Mouse (Mus musculus): ENCODE measurements around the gene Apobec4. TPM values are rescaled to one million over a fixed set of nuclear protein-coding genes. Genes with fewer than 3 reads are reported as not detected.

The Apobec4 gene
- total RNA-seq (2022) = not detected

- DNase-seq (ENCODE audit: low spot score) = no peak
Measured at GRCm38 (mm10) chr1:152750312-152750965, at the start of gene Apobec4. Gene Apobec4, plus strand, starts transcription at chr1:152750551.

GRCm38 (mm10) chr1:152701066-152701465 is 49.3 kb upstream of the Apobec4 start:
- no peak for DNase-seq (ENCODE audit: low spot score)

GRCm38 (mm10) chr1:152702920-152703319 is 47.4 kb upstream of the Apobec4 start:
- peak; percentile 28 for DNase-seq (ENCODE audit: low spot score)

DNA sequence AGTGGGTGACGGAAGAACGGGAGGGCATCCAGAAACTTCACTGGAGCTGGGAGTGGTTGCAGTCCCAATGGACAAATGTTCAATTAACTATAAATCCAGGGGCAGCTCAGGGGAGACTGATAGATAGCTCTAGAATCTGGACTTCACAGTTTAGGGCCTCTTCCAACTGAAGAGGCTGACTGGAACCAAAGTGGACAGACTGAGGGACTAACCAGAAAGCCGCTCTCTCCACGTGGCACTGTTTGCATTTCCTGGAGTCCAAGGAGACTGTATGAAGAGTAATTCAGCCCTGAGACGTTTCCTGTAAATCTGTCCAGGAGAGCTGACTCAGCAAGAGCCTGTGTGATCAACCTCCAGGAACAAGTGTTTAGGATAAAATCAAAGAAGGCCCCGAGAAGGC is 46.4 kb upstream of the Apobec4 start:
- DNase-seq (ENCODE audit: low spot score) = no peak

- DNase-seq (ENCODE audit: low spot score) = no peak
Measured at GRCm38 (mm10) chr1:152707560-152707959, 42.8 kb upstream of the Apobec4 start.

- DNase-seq (ENCODE audit: low spot score) = no peak
Measured at GRCm38 (mm10) chr1:152711037-152711436, 39.3 kb upstream of the Apobec4 start.

DNA sequence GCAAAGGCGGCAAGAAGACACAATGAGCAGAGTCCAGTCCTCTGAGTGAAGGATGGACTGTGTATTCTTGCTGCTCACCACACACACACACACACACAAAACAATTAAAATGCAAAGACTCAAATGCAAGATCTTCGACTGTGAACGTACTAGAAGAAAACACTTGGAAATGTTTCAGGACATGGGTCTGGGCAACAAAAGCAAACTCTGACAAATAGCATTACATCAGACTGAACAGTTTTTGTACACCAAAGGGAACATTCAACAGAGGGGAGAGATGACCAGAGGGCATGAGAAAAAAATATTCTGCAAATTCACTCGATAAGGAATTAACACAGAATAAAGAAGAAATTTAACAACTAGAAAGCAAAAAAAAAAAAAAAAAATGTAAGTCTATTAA is 36.4 kb upstream of the Apobec4 start:
- DNase-seq (ENCODE audit: low spot score) = no peak

DNA sequence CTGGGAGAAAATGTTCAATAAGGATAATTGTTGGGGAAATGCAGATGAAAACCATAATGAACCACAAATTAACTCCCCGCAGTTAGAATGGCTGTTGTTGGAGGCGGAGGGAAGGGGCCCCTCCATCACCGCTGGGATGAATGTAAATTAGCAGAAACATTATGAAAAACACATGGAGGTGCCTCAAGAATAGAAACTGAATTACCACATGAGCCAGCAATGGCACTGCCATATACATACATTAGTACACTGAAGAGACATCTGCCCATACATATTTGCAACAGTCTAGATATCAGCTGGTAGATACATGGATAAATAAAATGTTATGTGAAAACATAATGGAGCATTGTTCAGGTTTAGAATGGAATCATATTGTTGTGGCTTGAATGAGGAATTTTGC is 35.9 kb upstream of the Apobec4 start:
- no peak for DNase-seq (ENCODE audit: low spot score)

- no peak for DNase-seq (ENCODE audit: low spot score)
Measured at GRCm38 (mm10) chr1:152717329-152717728, 33.0 kb upstream of the Apobec4 start.

GRCm38 (mm10) chr1:152718200-152718599 is 32.2 kb upstream of the Apobec4 start:
- no peak for DNase-seq (ENCODE audit: low spot score)

GRCm38 (mm10) chr1:152720969-152721368 is 29.4 kb upstream of the Apobec4 start:
- no peak for DNase-seq (ENCODE audit: low spot score)

DNA sequence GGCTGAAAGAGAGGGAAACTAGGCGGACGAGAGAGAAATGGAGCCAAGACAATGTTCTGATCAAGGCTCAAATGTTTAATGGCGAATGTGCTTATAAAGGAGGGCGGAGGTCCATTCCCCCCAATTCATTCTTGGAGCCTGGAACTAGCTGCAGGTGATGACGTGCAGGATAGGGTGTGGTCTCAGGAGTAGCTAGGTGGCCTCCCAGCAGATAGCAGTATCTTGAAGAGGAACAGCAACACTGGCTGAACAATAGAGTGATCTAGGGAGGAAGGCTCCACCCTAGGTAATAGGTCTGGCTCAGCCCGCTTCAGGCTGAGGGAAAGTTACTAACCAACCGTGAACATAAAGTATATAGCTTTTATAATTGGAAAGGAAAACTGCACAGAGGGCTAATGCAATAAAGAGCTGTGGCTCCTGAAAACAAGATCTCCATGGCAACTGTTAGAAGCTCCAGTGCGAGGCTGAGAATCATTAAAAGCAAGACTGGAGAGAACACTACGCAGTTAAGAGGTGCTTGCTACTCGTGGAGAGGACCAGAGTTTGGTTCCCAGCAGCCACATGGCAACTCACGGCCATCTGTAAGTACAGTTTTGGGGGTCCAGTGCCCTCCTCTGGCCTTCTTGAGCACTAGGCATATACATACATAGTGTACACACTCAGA is 28.7 kb upstream of the Apobec4 start:
- no peak for DNase-seq (ENCODE audit: low spot score)

DNA sequence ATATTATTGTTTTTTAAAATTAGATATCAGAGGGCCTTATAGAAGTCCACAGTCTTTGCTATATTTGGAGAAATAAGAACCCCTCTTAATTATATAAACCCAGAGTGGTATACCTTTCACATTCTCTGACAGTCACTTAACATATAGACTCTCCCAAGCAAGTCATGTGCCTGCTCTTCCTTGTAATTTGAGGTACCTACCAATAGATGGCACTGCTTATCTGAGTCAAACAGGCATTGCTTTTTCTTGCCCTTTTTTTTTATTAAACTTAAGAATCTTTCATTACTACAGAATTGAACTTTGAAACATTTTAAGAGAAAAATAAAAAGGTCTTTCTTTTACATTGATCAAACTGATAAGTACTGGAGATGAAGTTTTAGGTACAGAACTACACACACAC is 26.1 kb upstream of the Apobec4 start:
- DNase-seq (ENCODE audit: low spot score) = peak; percentile 26

DNA sequence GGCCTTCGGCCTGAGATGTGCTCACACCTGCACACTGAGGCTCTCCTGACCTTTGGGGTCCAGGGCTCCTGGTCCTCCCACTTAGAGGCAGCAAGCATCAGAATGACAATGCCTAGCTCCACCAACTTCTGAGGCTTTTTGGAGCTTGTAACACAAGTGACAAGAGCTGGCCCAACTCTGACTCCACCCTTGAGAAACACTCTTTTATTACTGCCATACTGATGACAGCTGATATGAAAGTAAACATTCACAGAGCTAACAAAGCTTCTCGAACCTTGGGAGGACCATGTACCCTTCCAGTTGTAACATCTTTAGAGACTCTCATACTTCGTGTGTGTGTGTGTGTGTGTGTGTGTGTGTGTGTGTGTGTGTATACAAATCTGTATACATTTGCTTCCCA is 24.3 kb upstream of the Apobec4 start:
- no peak for DNase-seq (ENCODE audit: low spot score)

- DNase-seq (ENCODE audit: low spot score) = peak; percentile 45
Measured at GRCm38 (mm10) chr1:152727604-152728236, 22.6 kb upstream of the Apobec4 start.

GRCm38 (mm10) chr1:152738793-152739192 is 11.6 kb upstream of the Apobec4 start:
- peak; percentile 61 for DNase-seq (ENCODE audit: low spot score)

DNA sequence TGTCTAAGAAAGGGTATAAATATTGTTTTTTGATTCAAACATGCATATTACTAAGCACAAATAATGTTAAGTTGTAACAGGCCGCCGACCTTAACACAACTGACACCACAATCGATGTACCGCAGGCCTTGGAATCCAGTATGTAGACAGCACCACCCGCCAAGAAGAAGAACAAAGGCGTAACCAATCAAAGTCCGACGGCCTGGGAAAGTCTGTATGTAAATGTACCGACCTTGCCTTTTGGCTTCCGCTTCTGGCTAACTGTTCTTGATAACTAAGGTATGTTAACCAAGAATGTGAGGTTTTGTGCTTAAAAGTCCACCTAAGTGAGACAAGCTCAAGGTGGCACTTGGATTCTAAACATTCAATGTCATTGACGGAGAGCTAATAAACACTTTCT is 11.0 kb upstream of the Apobec4 start:
- no peak for DNase-seq (ENCODE audit: low spot score)

DNA sequence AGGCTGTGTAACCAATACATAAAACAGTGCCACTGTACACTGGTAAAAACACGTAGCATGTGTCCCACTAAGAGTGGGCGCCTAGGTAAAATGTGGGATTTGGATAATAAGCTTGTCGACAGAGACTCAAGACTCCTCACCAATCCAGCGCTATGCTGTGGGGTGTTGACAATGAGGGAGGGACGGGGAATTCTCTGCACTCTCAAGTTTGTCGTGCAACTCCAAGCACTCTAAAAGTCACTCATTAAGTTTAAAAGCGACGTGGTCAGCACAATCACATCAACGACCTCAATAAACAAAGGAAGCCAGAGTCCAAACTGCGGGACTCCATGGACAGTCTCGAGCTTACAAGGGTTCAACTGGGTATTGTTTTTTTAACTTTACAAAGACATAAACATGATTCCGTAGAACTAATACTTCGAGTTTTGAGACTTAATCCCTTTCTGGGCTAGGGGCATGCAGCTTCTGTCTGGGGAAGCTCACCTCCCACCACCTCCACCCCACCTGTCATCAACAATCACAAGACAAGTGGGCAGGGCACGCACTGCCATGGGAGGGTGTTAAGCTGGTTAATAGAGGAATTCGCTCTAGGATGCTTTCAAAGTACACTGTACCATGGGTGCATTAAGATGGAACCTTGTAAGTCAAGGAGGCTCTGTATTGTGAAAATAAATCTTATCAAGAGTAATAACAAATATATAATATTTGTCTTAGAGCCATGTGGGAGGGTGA is 7.1 kb upstream of the Apobec4 start:
- no peak for DNase-seq (ENCODE audit: low spot score)

- peak; percentile 88 for DNase-seq (ENCODE audit: low spot score)
Measured at GRCm38 (mm10) chr1:152746426-152746825, 3.9 kb upstream of the Apobec4 start.

GRCm38 (mm10) chr1:152749276-152749675 is 1.1 kb upstream of the Apobec4 start:
- peak; percentile 51 for DNase-seq (ENCODE audit: low spot score)

DNA sequence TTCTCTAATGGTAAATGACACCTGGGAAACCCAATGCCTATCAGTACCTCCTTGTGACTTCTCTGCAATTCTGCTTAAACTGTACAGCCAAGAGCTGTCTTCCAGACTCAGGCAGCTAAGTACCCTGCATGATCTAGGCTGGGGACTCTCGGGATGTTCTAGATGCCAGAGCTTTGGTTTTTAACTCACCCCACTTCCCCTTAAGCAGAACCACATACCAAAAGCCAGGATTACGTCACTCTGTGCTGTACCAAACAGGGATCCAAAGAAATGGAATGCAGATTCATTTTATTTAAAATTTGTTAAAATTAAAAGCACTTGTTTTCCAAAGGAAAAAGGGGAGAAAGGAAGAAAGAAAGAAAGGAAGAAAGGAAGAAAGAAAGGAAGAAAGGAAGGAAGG is 11.4 kb downstream of the Apobec4 start:
- no peak for DNase-seq (ENCODE audit: low spot score)

DNA sequence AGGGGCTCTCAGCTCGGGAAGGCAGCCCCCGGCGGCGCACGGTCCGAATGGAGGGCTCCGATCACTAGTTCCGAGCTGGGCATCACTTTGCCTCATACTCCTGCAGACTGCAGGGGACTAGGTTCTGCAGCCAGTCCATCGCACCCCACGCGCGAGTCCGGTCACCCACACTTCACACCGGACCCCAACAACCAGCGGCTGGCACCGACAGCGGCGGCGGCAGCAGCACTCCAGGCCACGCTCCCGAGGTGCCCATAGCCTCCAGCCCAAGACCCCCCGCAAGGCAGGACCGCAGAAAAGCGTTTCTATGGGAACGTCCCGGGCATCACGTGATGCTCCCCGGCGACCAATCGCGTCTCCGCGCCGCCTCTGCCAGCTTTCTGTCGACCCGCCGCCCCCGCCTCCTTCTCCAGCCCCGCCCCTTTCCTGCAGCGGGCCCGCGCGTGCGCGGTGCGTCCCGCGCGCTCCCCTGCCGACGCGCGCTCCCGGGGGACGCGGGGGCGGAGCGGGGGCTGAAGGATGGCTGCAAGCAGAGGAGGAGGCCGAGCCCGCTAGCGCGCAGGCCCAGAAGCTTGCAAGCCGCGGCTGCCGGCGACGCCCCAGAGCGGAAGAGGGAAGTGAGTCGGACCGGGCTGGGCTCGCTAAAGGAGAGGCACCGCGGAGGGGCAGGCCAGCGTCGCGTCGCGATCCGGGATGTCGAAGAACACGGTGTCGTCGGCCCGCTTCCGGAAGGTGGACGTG is 15.9 kb downstream of the Apobec4 start, which contains the start of the genes Rgl1 and Arpc5:
TSS of gene Rgl1 (minus strand) at position 320 of the 741 bp plus-strand sequence.
TSS of gene Arpc5 (plus strand) at position 511 of the 741 bp plus-strand sequence.
- DNase-seq (ENCODE audit: low spot score) = peak; percentile 97
